Mouse (Mus musculus) lung, postnatal 0 days (tissue): ENCODE data around the gene Arhgef10l.

Experiments
- CTCF ChIP-seq: IDR thresholded peaks from 2 replicates; pipeline ENCODE4 v1.5.1; 2016; ENCODE audit warnings: antibody characterized with exemption, mild to moderate bottlenecking
- EP300 ChIP-seq: IDR thresholded peaks from 2 replicates; pipeline ENCODE4 v1.6.1; 2016; ENCODE audit warnings: antibody characterized with exemption, mild to moderate bottlenecking, control low read depth

- TF ChIP-seq CTCF (no peak), EP300 (no peak)
Observed at GRCm38 (mm10) chr4:140640668-140641067, 25.1 kb downstream of the Arhgef10l start.
